ENCODE assay signal across 11 mouse cellular contexts in genomic region chr4:125459791-125460190, GRCm38 (mm10). TPM values are rescaled to one million over a fixed set of nuclear protein-coding genes. Genes with fewer than 3 reads are reported as not detected.
"Had no signal": no experiment of that assay in that cellular context is flagged by ENCODE, and none has a peak within 500 bp of the region (broad histone marks: within the 10 kb centered on the region; RNA-seq: fewer than 3 reads in every experiment).

No protein-coding gene starts in this region.

- DNase-seq: kidney, adult 18-20 months; kidney, postnatal 10 days; kidney, postnatal 4 days; lung, embryonic 14.5 days; lung, postnatal 10 days; lung, postnatal 4 days; midbrain, embryonic 14.5 days; spleen, adult 18-20 months; thymus, adult 18-20 months; thymus, postnatal 14 days had no signal

RNA-seq across cellular contexts. Expression of gene Grik3, which starts 30.7 kb away (rescaled TPM):
- total RNA-seq: megakaryocyte, adult 5-6 weeks had no signal
